In the genomic region with DNA sequence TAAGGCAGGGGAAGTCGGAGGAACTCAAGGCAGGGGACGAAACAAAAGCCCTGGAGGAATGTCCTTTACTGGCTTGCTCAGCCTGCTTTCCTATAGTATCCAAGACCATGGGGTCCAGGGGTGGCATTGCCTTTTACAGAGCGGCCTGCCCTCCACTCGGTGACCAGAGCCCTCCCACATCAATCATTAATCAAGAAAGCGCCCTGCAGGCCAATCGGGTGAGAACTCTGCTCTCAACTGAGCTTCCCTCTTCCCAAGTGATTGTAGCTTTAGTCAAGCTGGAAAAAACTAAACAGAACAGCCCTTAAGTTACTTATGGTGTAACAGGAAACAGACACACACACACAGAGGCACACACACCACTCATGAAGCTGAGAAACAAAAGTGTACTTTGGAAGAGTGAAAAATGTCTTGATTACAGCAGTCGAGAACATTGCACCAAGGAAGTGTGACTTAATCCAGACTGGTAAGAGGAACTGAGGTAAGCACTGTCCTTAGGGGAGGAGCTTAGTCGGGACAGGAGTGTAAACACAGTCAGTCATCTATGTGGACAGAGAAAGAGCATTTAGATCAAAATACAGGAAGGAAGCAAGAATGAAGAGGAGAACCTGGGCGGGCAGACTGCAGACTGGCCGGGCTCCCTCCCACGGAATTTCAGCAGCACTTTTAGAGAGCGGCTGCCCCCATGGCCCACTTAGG, we compare ENCODE assay signal across 8 mouse cellular contexts.
DNase-seq lines count a peak whose midpoint lies in the region; ATAC-seq lines count a peak whose summit lies in the region.

No protein-coding gene starts in this region.

- H3K4me3 ChIP-seq in embryonic facial prominence, embryonic 11.5 days (ENCODE audit: low read depth, low read length), result no peak overlapping the region
- H3K4me3 ChIP-seq in intestine, embryonic 16.5 days (ENCODE audit: low read length), result peak overlapping the region; percentile 20

- H3K4me2 ChIP-seq in embryonic facial prominence, embryonic 11.5 days (ENCODE audit: low read depth, low read length), result no peak overlapping the region
- H3K4me2 ChIP-seq in intestine, embryonic 16.5 days (ENCODE audit: low read depth, low read length), result peak overlapping the region; percentile 38

- ATAC-seq in CD4-positive, CD25-positive, alpha-beta regulatory T cell, adult 4 months, result no peak
- 0 out of 2 replicates have a peak, but pooled peaks have one; percentile 39 for ATAC-seq in embryonic facial prominence, embryonic 11.5 days (replicated peaks; ENCODE audit: insufficient number of reproducible peaks, low FRiP score, low TSS enrichment, low read depth)
- ATAC-seq in intestine, embryonic 16.5 days, result peak; percentile 92

- no peak overlapping the region for H3K27ac ChIP-seq in embryonic facial prominence, embryonic 11.5 days (replicated peaks; ENCODE audit: low read depth, low read length)
- H3K27ac ChIP-seq in intestine, embryonic 16.5 days (ENCODE audit: low read length), result peak overlapping the region; percentile 82

- 39% methylated on average over 12 of the region's 12 CpGs for WGBS in embryonic facial prominence, embryonic 11.5 days
- WGBS in intestine, embryonic 16.5 days, result 24% methylated on average over 12 of the region's 12 CpGs

- no peak overlapping the region for H3K9ac ChIP-seq in embryonic facial prominence, embryonic 11.5 days (replicated peaks; ENCODE audit: low read length)
- H3K9ac ChIP-seq in intestine, embryonic 16.5 days (ENCODE audit: low read depth, low read length), result 0 out of 2 replicates have a peak overlapping the region, but pooled peaks have one; percentile 21

- no peaks in the 10 kb centered on the region for H3K9me3 ChIP-seq in embryonic facial prominence, embryonic 11.5 days (replicated peaks; ENCODE audit: control insufficient read depth, low read length)
- H3K9me3 ChIP-seq in intestine, embryonic 16.5 days (ENCODE audit: control insufficient read depth, low read length), result no peaks in the 10 kb centered on the region

- no peaks in the 10 kb centered on the region; the same call in 1 of the 2 replicates for H3K36me3 ChIP-seq in embryonic facial prominence, embryonic 11.5 days (replicated peaks; ENCODE audit: control insufficient read depth, insufficient read depth, low read depth, low read length)
- H3K36me3 ChIP-seq in intestine, embryonic 16.5 days (ENCODE audit: control insufficient read depth, insufficient read depth, low read length), result no peaks in the 10 kb centered on the region

- DNase-seq in CD4-positive, CD25-positive, alpha-beta regulatory T cell, adult 2 months (ENCODE audit: low read depth, low spot score), result peak; percentile 7
- peak; percentile 17 for DNase-seq in embryonic facial prominence, embryonic 11.5 days (ENCODE audit: low spot score)
- peak; percentile 36 to 74 for DNase-seq in lung, adult 18-20 months
- DNase-seq in yolk sac, embryonic 10.5 days (ENCODE audit: low spot score), result peak; percentile 68
- DNase-seq in cerebellum, postnatal 10 days, result no peak
- no peak for DNase-seq in left cerebral cortex, postnatal 25 days (ENCODE audit: low spot score in 2 of 2)

- H3K4me1 ChIP-seq in embryonic facial prominence, embryonic 11.5 days (ENCODE audit: control insufficient read depth, insufficient read depth, low read length), result no peaks in the 10 kb centered on the region
- peaks cover 20% of the 10 kb centered on the region for H3K4me1 ChIP-seq in intestine, embryonic 16.5 days (ENCODE audit: control insufficient read depth, insufficient read depth, low read length)

- H3K27me3 ChIP-seq in embryonic facial prominence, embryonic 11.5 days (ENCODE audit: control insufficient read depth, insufficient read depth, low read length), result no peaks in the 10 kb centered on the region
- no peaks in the 10 kb centered on the region for H3K27me3 ChIP-seq in intestine, embryonic 16.5 days (replicated peaks; ENCODE audit: control insufficient read depth, insufficient read depth, low read length)

- intact Hi-C loops in left cerebral cortex, postnatal 25 days (cut with DNase I), result no loop called here

Comparison
In these comparisons a context has a peak if more than half of its experiments do, and no peak if none do; other contexts are left out.
1. DNase-seq: peak in CD4-positive, CD25-positive, alpha-beta regulatory T cell, adult 2 months (single experiment), embryonic facial prominence, embryonic 11.5 days (single experiment), lung, adult 18-20 months (2 of 2) and yolk sac, embryonic 10.5 days (single experiment); none in cerebellum, postnatal 10 days (0 of 2) and left cerebral cortex, postnatal 25 days (0 of 2).